Mouse (Mus musculus) activated CD4-positive, CD25-positive, alpha-beta regulatory T cell, adult 4 months (primary cell): Measurements from ENCODE around the gene Uckl1. TPM values are rescaled to one million over a fixed set of nuclear protein-coding genes. Genes with fewer than 3 reads are reported as not detected.
A peak's percentile ranks its signal among the peaks of the same experiment; 100 is the strongest.

Experiments
- ATAC-seq: one replicate; pipeline ENCODE4 v1.8.0; 2017
- polyA plus RNA-seq, 2 experiments: library from polyadenylated mRNA; unstranded; fragments of 100-300 nt; shearing (Covaris generic); gene quantifications; one replicate each; pipeline ENCODE4 v1.2.1; 2017

Uckl1 gene
- polyA plus RNA-seq, 2 experiments from 2014 or later: 111 to 136 TPM

DNA sequence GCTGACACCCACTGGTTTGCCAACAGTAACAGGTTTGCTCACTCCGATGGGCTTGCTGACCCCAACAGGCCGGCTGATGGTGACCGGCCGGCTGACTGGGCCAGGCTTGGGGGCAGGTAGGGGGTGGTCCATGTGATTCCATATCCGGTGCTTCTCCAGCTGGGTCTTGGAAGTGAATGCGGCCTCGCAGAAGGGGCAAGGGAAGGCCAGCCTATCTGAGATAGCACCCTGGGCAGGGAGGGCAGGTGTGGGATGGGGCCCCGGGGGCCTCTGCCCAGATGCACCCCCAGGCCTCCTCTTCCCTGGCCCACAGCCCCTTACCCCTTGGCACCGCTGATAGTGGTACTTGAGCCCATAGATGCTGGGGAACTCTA, 5.0 kb upstream of the Uckl1 start:
- ATAC-seq: no peak

DNA sequence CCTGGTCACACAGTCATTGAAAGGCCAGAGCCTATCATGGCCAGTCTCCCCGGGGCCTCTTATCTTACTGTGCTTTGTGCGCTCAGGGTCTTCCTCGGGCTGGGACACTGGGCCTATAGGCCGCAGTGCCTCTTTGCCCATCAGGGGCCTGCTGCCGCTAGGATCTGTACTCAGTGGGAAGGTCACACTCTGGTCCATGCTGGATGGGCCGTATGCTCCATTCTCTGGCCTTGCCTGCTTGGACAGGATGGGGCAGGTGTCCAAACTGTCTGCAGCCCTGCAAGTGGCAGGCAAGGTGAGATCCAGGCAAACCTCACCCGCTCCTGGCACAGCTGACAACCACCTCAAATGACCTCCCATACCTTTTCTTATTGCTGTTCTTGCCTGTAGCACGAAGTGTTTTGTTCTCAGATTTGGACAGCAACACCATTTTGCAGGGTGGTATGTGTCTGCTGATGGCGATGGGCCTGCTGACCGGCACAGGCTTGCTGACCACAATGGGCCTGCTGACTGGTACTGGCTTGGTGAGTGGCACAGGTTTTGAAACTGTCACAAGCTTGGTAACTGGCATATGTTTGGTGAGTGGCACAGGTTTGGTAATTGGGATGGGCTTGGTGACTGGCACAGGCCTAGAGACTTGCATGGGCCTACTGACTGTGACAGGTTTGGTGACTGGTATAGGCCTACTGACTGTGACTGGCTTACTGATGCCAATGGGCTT, 4.5 kb upstream of the Uckl1 start:
- ATAC-seq: no peak

DNA sequence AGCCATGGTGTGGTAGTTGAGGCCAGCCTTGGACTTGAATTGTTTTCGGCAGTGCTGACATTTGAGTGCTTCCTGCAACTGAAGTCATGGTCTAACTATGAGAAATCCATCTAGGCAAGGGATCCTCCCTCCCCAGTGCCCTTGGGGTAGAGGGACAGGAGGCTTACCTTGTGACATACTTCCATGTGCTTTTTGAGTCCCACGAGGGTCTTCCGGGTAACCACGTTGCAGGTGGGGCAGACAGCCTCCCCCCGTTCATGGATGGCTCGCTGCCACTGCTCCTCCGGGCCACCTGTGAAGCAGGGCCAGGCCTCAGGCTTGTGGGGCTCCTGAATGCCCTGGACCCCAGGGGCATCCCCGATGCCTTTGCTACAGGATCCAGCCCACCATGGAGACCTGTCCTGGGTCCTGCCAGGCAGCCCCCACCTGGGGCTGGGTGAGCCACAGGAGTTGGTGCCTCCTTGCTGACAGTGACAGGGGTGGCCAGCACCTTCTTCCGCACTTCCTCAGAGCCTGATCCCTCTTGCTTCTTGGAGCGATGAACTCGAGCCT, 3.6 kb upstream of the Uckl1 start:
- ATAC-seq: no peak

DNA sequence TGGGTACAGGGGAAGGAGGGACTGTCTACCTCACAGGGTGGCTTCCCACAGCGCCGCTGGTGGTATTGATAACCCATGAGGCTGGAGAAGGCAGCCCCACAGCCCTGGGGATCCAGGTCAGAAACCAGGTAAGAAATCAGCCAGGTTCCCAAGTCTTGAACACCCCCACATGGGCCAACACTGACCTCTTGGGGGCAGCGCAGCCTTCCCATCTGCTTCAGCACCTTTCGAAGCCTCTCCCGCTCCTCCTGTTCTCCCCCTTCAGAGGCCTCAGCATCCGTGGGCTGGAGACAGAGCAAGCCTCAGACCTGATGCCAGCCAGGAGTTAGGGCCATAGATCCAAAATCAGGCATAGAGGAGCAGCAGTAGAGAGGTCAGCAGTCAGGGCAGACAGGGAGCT, 3.1 kb upstream of the Uckl1 start:
- ATAC-seq: no peak

DNA sequence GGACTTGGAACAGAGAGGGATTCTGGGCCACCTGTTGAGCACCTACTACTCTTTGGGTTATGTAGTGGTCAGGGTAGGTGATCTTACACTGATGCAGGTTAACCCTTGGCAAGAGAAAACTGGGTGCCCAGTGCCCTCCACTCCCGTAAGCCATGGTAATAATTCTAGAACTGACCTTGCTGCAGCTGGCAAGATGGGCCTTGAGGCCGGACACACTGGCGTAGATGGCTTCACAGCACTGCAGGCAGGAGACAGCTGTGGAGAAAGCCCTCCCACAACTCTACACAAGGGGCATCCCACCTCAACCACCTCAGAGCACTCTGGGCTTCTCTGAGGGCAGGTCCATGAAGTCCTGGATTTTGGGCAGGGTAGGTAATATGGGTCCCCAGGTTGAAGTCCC, 1.4 kb upstream of the Uckl1 start:
- ATAC-seq: no peak

DNA sequence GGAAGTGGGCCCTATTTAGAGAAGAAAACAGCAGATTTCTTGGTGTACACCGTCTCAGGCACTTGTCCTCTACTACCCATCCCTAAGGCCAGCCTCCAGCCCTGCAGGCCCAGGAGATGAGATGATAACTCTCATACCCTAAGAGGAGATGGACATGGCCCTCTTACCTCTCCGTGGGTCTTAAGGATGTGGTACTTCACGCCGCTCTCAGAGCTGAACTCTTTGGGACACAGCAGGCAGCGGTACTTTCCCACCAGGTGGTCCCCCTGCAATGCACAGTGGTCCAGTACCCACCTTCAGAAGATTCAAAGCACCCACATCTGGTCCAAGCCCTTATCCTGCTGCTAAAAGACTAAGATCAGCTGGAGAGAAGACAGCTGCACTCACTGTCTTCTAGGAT, 814 bp upstream of the Uckl1 start:
- no peak for ATAC-seq

DNA sequence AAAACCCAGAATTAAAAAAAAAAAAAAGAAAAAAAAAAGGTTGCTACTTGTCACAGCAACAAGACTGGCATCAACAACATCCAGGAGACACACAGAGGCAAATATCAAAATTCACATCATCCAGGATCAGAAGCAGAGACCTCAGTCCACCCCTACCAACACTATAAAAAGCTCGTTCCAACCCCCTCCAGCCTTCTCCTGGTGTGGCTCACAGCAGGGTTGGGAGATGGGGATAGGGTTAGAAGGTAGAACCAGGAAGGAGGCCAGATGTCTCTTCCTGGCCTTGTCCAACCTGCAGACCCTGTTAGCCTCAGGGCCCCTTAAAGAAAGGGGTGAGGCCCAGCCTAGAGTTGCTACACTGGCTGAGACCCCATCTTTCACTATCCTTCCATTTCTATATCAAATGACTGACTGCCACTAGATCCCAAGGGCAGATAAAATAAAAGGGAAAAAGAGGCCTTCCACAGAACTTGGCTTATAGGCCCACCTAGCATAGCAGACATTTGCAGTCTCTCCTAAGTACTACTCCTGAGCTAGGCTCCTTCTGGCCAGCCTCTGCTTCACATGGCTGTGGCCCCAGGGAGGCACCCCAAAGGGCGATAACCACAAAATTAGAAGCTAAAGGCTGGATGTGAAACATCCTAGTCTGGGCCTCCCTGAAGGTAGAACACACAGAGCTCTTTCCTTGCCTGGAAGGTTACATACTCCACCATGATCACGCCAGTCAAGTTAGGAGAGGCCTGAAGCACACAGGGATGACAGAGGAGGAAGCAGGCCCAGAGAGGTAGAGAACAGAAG, 1.0 kb downstream of the Uckl1 start:
- no peak for ATAC-seq

DNA sequence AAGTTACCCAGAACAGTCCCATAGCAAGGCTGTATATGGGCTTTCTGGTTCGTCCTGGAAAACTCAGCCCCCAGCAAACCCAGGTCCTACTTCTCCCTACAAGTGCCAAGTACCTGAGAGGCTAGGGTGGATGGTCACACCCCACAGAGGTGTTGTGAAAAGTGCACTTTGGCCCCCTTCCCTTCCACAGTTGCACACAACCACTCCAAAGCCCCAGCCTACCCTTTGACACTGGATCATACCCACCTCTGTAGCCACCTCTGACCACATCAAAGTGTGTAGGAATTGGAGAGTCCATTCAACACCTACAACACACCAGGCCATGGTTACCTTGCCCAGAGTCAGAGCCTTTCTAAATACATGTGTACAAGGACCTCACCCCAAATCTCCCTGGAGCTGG, 1.8 kb downstream of the Uckl1 start:
- ATAC-seq: no peak

DNA sequence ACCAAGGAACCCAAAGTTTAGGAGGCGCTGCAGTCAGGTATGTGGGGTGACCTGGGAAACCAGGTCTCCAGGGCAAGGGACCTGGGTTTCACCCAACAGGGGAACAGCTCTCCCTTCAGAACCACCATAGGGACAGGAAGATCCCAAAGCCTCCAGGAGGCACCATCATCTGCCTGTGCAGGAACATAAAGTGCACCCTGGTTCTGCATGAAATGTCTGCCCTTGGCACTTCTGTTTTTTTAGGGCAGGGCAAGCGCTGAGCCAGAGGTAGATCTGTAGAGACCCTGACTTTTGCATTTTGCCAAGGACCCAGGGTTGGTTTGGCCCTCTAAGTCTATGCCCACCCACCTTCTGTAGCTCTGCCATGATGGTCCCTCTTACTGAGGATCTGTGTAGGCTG, 2.3 kb downstream of the Uckl1 start:
- no peak for ATAC-seq

DNA sequence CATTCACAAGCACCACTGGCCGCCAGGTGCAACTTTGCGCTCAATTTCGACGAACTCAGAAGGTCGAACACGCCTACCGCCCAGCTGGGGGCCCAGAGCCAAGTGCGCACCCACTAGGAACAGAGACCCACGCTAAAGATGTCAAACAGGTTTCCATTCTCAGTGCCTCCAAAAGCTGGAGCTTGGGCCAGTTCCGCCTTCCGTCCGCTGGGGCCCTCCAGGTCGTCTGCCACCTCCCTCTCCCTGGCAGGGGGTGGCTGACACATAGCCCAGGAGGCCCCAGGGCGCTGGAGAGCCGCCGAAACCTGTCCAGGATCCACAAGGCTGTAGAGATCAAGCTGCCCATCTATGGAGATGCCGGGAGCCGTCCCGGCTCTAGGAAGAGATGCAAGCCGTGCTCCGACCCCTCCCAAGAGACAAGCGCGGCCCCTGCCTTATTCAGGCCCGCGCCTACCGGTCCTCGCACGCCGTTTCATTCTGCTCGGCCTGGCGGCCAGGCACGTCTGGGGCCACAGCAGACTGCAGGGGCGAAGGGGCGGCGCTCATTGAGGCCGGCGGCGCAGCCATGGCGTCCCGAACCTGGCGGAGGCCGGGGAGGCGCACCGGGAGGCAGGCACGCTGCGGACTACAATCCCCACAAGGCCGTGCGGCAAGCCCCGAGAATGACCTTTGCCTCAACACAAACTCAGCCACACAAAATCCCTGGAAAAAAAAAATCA, 3.1 kb downstream of the Uckl1 start:
- peak; percentile 63 for ATAC-seq

DNA sequence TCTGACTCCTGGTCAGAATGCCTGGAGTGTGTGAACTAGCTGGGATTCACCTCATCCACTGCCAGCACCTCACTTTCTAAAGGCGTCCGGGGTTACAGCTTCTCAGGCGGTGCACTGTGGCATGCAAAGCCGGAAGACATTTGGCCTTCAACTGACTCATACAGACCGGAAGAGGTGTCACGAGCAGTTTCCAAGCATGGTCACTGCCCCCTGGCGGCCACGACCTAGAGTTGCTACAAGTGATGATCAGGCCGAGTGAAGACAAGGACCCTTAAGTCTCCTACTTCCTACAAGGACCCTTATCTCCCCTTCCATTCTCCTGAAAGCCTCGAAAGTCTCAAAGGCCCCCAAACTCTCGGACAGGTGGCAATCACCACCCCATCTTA, 3.7 kb downstream of the Uckl1 start:
- ATAC-seq: peak; percentile 93

DNA sequence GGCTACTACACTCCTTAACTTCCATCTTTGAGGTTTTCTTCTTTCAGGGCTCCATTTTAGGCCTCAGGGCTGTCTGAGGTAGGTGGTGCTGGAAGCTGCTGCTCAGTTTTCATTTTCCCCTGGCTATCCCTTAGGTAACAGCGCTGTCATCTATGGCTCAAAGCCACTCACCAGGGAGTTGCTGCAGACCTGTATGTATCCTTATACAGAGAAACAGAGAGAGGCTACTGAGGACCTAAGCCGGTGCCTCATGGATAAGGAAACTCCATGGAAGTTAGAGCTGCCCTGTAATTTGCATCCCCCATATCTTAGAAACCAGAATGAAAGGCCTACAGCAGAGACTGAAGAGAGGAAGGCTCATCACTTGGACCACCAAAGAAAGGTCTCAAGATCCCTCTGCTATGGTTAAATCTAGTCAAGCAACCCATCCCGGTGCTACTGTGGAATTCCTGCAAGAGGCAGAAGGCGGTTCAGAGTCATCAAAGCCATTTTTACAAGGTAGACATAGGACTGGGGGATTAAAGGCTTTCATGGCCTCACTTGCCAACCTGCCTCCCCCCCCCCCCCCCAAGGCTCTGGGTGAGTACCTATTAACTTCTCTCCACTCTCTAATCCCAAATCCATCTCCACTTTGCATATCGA, 4.4 kb downstream of the Uckl1 start:
- ATAC-seq: no peak

DNA sequence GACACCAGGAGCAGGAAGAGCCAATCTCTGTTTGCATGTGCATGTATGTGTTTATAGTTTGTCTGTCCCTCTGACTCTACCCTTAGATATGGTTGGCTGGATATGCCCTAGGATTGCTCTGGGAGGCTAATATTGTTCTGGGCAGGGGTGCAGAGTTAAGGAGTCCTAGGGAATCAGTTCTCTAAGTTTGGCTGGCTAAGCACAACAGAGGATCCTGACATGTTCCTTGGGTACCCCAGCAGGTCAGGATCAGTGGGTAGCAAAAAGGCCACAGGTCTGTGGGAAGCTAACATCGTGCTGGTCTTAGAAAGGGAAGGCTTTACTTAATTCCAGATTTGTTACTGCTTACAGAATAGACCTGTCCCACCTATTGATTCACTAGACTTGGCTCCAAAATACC, 5.0 kb downstream of the Uckl1 start:
- no peak for ATAC-seq

DNA sequence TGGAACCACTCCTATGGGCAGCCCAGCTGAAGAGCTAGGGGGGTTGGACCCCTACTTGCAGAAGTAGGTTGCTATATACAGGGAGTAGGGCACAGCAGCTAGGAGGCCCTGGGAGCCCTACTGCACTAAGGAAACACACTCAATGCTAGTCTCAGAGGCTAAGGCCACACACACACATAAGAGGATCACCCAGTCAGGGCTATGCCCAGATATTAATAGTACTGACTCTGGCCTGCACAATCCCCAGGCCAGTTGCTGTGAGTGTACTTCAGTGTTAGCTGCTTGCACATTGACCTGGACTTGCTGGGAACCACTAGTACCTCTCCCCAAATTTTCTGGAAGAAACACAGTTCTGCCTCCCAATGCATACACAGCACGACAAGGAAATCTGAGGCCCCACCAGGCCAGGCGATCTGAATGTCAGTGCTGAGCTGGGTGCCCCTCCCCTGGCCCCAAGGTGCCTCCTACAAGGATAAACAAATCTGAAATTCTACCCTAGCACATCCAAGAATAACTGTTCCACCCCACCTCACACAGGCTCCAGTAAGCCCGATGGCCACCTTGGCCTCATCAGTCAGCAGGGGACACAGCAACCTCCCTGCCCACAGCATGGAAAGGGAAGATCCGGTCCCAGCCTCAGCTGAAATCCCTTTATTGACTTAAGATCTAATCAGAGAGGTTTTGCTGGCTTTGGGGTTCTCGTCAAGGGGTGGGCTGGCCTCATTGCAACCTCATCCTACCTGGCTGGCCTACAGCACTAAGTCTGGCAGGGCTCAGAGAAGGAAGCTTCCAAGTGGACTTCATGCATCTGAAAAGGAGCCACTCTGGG, 5.7 kb downstream of the Uckl1 start:
- ATAC-seq: no peak

DNA sequence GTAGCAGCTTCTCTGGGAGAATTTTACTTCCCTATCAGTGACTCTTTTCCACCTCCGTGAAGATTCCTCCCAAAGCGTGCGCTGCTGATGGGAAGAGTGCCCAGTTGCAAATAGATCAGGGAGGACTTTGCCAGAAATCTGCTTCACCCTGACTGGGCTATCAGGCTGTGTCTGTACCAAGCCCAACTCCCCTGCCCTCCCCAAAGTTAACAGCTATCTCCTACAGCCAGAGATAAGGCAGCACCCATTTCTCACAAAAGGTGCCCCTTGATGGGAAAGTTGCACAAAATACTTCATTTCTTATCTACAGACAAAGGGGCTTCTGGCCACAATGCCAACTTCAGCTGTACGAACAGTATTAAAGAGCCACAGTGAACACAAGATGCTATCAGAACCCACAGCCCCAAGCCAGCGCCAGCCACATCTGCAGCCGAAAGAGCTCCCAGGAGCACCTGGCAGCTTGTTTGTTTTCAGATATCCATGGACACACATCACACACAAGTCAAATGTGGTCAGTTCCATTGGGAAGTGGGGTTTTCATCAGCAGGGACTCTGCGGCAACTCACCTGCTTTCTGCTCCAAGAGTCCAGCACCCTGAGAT, 6.6 kb downstream of the Uckl1 start:
- ATAC-seq: no peak

DNA sequence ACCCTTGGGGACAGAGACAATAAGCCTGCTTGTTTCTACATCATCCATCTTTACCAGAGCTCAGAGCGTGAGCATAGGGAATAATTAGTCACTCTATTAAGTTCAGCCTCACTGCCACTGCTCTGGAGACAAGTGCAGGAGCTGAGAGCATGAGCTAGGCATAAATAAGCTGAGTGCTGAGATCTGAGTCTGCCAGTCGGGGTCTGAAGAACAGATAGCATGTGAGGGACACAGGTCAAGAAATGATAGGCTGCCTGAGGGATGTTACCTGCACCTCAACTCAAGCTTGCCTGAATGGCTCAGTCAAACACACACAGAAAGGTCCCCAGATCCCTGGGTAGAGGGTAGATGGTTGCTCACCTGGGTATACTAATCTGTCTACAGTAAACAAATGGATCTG, 7.6 kb downstream of the Uckl1 start:
- ATAC-seq: no peak

DNA sequence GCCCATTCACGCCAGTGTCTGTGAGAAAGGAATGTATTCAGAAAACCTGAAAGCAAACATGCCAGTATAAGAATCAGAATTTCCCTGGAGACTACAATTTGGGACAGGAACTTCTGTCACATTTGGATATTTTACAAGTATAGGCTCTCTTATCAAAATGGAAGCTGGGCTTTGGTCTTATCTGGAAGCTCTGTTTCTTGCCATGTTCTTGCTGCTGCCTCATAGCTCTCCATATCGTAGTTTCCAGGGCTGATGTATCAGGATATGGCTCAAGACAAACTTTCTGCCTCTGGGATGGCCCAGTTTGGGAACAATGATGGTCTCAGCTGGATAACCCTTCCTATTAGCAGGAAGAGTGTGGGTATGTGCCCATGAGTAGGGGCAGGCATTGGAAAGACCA, 8.1 kb downstream of the Uckl1 start:
- ATAC-seq: no peak

DNA sequence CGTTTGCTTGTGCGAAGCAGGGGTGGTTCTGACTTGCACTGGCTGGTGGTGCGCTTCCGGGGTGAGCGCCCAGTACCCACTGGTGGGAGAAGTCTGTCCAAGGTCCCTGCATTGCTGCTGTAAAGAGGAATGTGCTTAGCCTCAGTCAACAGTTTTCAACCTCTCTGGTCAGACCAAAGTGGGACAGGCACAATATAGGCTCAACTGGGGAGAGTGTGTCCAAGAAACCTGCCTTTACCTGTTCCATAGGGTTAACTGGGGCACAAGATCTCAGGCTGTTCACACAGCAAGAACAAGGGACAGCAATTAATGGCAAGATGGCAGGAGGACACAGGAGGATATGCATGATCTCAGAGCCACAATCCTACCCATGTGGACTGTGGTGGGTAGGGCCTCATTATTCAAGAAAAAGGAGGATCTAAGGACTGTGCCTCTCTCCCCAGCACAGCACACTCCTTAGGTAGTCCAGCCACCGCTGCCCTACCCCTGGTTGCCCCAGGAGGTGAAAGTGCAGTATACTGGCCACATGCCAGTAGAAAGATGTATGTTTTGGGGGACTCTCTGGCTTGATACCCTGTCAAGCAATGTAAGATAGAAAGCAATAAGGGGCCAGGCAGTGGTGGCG, 9.7 kb downstream of the Uckl1 start:
- ATAC-seq: no peak

DNA sequence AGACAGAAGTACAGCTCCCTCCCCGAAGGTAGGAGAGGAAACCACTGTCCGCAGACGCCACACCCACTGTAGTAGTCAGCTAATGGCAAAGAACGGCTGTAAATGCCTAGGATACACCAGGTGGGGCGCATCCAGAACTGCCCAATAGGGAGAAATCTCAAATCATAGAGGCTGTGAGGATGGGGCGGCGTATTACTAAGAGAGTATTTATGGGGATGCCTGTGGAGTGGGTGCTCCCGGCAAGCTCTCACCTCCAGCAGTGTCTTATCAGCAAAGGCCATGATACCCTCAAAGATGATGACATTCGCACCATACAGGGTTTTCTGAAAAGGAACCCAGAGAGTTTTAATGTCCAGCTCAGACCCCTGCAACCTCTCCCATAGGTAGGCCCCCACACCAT, 10.7 kb downstream of the Uckl1 start:
- ATAC-seq: no peak

DNA sequence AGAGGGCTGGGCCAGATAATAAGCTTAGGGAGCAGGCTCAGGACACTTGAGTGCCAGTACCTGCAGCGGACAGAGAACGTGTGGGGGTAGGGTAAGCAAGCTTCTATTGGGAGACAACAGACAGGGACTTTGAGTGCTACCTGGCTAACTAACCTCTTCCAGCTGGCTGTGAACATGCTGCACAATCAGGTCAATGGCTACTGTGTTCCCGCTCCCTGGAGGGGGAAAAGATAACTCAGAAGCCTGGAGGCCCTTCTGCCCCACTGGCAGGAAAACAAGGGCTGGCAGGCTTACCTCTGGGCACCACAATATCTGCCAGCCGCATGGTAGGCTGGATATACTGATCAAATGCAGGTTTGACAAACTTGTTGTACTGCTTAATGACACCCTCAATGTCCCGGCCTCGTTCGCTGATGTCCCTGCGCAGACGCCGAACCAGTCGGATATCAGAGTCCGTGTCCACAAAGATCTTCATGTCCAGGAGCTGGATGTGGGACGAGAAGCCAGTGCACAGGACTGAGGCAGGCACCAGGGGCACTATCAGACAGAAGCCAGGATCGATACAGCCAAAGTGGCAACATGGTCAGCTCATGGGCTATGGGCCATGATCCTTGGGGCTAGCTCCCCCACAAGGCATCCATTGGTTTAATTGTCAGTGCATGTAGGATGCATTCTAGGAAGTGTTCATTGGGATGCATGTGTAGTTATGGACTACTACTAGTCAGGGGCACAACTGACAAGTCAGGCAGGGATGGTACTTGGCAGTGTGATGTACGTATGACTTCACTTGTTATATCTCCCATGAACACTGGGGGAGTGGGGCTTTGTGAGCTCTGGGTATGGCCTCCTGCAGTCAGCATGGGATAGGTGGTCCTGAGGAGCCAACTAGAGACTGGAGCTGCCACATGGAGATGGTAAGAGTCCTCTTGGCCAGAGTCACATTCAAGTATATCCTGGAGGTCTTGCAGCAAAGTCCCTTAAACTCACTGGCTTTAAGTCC, 11.5 kb downstream of the Uckl1 start:
- no peak for ATAC-seq
